Mouse (Mus musculus) regulatory T cell (primary cell): Measurements from ENCODE around the gene Hist1h3b.

Source experiments
- in situ Hi-C: fragments of 300-600 bp; cut with MboI, MseI; formaldehyde crosslinking; loops from one replicate; pipeline ENCODE4 v1.15.1; 2025; ENCODE audit warnings: high pct_unique_total_duplicates

Hist1h3b gene

GRCm38 (mm10) chr13:23765172-23765513, 13.1 kb downstream of the Hist1h3b start:
- in situ Hi-C loops = loop anchor here (25.0 kb wide), 2 partner anchors 847 to 1022 kb away; no protein-coding TSS in a partner anchor

- in situ Hi-C loops = loop anchor here (25.0 kb wide), 2 partner anchors 846 to 1021 kb away; no protein-coding TSS in a partner anchor
Measured at GRCm38 (mm10) chr13:23766772-23767171, 14.7 kb downstream of the Hist1h3b start.

GRCm38 (mm10) chr13:23768834-23769397, 16.8 kb downstream of the Hist1h3b start:
- in situ Hi-C loops = loop anchor here (25.0 kb wide), 2 partner anchors 843 to 1018 kb away; no protein-coding TSS in a partner anchor

GRCm38 (mm10) chr13:23769613-23770012, 17.5 kb downstream of the Hist1h3b start, which contains the start of gene Trim38:
Gene Trim38, plus strand, starts transcription at chr13:23769913.
- in situ Hi-C loops = loop anchor here (25.0 kb wide), 2 partner anchors 843 to 1018 kb away; no protein-coding TSS in a partner anchor

- in situ Hi-C loops = loop anchor here (25.0 kb wide), 2 partner anchors 840 to 1015 kb away; no protein-coding TSS in a partner anchor
Measured at GRCm38 (mm10) chr13:23772561-23773313, 20.7 kb downstream of the Hist1h3b start.

- in situ Hi-C loops = no loop called here
Measured at GRCm38 (mm10) chr13:23778339-23778738, 26.3 kb downstream of the Hist1h3b start.

- in situ Hi-C loops = no loop called here
Measured at GRCm38 (mm10) chr13:23779025-23779424, 27.0 kb downstream of the Hist1h3b start.

- in situ Hi-C loops = no loop called here
Measured at GRCm38 (mm10) chr13:23792520-23792919, 40.5 kb downstream of the Hist1h3b start.

GRCm38 (mm10) chr13:23799405-23799804, 47.3 kb downstream of the Hist1h3b start:
- in situ Hi-C loops = no loop called here
